Mouse (Mus musculus) erythroid progenitor cell, adult 5-6 weeks (primary cell): ENCODE results near the gene Adam11. TPM values are rescaled to one million over a fixed set of nuclear protein-coding genes. Genes with fewer than 3 reads are reported as not detected.

Source experiments
- ATAC-seq: replicated peaks from 2 replicates; pipeline ENCODE4 v1.8.0; 2016; ENCODE audit warnings: moderate number of reproducible peaks, mild to moderate bottlenecking, moderate TSS enrichment, inconsistent platforms; ENCODE audit not compliant: poor library complexity, low FRiP score, severe bottlenecking
- total RNA-seq, 2 experiments: library from RNA; stranded (forward) in 1 of 2; stranded (reverse) in 1 of 2; fragments of 150-400 nt in 1 of 2; fragments of 186-747, 209-891 nt in 1 of 2; gene quantifications; 2 replicates each; pipeline versions ENCODE4 v1.2.3 to v1.2.4; 2015 to 2017; ENCODE audit warnings: low replicate concordance in 2 of 2

The Adam11 gene
- total RNA-seq, 2 experiments from 2014 or later = not detected

DNA sequence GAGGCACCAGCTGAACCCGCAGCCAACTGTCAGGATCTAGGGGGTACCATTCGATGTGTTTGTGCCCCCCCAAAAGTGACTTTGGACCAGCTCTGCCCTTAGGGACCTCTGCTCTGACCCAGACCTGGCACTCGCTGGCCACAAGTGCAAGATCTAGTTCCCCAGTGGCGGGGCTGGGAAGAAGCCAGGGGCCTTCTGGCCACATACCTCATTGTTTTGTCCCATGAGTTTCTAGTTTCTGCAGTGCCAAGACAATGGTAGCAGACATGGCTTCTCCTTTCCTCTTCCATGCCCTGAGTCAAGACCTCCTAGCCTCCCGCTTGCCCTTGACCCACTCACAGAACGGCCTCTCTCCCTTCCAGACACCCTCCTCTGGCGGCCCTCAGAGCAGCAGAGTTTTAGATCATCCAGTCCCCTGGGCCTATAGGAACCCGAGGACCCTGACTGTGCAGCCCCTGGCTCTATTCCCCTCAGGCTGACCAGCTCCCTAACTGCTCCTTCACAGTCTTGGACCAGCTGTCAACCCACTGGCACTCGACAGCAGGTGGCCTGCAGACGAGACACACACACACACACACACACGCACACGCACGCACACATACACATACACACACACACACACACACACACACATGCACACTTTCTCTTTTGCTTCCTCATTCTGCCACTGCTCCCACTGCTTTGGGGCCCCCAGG, 8.2 kb upstream of the Adam11 start:
- ATAC-seq = no peak

DNA sequence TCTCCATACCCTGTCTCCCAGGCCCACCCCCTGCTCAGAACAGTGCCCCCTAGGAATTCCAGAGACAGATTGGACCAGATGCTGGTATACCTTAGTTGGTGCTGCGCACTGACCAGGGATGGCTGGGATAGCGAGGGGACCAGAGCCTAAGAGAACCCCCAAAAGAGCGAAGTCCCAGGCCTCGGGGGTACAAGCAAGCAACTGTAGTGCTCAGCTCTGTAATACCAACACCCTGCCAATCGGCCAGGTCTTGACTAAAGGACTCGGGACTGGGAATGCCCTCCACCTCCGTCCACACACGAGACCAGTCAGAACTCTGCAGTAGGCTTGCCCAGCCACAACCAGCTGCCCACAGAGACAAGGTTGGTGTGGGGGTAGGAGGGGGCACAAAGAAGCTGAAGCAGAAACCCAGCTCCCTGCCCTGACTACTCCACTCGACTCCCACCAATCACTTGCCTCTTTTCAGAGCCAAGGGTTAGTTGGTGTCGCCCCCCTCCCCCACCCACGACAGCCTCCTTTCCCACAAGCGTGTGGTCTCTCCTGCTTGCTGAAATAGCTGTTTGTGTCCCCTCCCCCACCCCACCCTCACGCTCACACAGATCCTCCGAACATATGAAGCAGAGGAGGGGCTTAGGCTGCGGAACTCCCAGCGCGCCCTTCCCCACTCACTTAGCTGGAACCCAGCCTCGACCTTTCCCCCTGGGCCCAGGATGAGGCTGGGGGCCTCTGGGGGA, 7.5 kb upstream of the Adam11 start:
- ATAC-seq = no peak

DNA sequence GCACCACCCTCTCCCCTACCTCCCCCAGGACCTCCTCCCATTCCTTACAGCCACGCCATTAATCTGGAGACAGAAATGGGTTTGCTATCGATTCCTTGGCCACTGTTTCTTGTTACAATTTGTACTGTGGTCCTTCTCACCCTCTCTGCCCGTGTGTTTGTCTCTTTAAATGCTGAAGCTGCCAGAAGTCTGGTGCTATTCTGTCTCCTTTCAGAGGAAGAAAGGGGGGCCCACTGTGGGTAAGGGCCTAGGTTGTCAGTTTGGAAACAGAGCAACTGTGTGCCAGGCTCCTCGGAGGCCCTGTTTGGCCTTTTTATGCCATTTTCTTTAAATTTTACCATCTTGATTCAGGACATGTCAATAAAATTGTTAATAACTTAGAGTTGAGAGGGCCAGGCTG, 6.8 kb upstream of the Adam11 start:
- ATAC-seq = no peak

DNA sequence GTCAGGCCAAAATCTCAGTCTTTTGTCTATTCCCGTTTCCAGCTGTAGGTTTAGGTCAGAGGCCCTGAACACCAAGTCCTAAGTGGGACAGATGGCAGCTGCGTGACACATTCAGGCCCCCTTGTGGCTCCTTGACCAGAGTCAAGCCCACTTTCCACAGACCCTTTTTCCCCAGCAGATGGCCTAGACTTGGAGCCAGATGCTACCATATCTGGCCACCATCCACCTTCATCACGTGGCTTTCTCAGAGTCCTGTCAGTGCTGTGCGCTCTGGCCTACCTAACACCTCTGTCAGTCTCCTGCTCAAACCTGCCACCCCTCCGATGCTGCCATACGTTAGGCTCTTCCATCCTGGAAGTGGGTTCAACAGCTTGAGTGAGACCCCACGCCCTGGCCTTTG, 5.8 kb upstream of the Adam11 start:
- no peak for ATAC-seq

DNA sequence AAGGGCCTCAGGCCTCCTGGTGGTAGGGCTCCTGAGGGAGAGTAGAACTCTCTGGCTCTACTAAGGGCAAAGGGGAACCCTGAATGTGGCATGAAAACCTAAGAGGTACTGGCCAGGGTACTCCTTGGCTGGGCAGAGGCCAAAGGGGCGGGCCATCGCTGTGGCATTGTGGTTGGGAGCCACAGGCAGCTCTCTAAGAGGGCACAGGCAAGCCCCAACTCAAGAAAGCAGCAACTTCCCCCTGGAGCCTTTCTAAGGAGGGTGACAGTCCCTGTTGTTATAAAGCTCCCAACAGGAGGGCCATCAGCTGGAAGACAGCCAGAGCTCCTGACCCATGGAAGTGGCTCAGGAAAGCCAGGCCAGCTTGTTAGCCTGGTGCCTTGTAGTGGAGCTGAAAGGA, 2.3 kb upstream of the Adam11 start:
- ATAC-seq = no peak

DNA sequence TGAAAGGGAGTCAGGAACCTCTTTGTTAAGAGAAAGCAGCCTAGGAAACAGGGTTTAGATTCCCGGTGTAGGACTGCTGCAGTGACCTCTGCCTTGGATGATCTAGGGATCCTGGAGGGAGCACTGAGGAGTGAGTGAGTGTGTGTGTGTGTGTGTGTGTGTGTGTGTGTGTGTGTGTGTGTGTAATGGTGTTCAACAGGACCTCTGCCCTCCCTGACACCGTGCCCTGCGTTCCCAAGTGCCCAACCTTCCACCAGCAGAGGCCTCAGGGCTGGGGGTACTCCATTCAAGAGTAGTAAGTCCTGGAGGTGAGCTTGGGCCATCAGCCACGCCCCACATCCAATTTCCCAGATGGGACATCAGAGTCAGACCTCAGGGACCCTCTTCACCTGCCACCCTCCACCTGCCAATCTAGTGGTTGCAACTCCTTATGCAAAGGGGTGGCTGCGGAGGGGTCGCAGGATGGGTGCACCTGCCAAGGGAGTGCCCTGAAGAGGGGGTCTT, 382 bp upstream of the Adam11 start:
- ATAC-seq = no peak

DNA sequence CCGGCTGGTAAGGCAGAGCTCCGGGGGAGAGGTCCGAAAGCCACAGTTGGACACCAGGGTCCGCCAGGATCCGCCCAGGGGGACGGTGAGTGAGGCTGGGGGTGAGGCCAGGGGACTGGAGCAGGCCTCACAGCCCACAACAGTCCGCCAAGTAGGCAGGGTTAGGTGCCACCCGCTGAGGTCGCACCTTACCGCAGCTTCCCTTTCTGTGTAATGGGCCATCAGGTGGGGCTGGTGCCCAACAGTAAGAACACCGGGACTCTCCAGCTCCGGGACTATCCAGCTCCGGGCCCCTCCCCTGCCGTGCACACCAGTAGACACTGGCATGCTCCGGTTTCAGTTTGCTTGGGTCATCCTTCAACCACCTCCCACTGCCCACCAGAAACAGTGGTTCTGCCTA, 1.0 kb downstream of the Adam11 start:
- ATAC-seq = no peak

DNA sequence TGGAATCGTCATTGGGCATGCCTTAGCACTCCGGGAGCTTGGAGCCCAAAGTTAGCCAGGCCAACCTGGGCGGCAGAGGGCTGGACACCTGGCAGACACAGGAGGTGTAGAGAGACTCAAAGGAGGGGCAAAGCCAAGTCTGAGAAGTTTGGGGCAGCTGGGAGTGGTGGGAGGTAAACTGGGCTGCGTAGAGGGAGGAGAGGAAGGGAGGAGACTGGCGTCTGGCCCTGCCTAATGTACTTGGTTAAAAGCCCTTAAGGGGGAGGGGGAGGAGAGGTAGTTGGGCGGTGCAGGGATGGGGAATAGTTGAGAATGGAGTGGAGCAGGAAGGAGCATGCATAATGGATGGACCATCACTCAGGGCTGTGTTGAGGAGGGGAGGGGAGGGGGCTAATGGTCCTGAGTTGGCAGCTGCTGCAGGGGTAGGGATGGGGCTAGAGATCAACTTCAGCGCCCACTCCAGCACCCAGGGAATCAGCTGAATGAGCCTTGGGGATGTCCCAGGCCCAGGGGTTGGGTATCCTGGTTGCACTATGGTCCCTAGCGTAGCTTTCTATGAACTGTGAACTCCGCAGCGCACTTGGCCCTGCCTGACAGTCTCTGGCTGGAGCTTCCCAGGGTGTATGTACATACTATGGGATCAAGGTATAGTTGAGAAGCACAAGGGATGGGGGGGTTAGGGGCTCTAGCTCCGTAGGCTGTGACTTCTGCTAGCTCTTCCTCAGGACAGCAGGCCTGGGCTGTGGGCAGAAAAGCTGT, 1.9 kb downstream of the Adam11 start:
- ATAC-seq = no peak

DNA sequence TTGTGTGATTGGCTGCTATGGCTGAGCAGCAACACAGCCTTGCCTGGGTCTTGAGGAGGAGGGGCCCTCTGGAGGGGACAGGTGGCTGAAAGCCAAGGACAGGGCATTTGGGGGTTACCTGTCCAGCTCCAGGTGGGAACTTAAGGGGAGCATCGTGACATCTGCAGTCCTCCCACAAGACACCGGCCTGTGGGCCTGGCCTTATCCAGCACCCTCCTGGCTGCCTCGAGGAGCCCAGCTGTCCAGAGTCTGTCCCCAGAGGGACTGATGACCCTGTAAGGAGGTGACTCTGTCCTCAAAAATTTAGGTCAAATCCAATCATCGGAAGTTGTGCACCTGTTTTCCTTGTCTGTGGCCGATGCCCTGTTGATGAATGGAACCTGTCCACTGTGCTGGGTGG, 4.2 kb downstream of the Adam11 start:
- no peak for ATAC-seq

DNA sequence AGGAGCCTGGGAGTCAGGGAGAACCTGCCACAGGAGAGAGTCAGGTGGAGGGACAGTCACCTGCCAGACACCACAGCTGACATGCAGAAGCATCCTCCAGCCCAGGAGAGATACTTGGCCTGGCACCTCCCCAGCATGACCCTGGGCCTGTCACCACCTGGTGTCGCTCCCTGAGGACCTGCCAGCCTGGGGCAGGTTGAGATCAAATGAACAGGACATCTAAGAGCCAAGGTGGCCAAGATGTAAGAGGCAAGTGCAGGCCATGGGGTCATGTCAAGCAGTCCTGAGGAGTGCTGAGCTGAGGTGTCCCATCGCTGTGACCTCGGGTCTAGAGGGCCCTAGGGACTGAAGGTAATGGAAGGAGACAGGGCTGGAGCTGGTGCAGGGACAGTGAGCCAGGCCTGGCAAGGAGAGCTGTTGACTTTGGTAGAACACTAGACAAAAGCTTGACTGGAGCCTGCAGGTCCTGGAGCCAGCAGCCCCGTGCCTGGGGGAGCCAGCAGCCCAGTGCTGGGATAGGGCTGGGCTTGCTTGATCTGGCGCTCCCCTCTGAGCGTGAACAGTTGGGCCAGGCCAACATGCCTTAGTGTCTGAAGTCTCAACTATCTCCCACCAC, 5.9 kb downstream of the Adam11 start:
- no peak for ATAC-seq

DNA sequence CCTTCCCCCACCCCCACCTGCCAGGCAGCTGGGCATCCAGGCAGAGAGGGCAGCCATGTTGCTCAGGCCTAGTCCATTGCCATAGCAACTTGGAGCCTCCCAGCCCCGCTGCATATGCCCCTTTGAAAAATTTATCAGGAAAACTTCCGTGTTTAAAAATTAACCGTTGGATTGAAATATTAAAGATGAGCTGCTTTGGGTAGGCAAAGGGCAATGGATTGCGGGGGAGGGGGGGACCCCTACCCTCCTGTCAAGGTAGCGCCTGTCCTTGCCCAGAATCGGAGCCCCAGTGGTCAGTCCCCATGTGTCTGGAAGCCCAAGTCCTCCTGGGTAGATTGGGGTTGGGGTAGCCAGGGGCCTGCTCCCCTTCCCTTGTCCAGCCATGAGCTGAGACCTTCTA, 7.9 kb downstream of the Adam11 start:
- ATAC-seq = no peak

DNA sequence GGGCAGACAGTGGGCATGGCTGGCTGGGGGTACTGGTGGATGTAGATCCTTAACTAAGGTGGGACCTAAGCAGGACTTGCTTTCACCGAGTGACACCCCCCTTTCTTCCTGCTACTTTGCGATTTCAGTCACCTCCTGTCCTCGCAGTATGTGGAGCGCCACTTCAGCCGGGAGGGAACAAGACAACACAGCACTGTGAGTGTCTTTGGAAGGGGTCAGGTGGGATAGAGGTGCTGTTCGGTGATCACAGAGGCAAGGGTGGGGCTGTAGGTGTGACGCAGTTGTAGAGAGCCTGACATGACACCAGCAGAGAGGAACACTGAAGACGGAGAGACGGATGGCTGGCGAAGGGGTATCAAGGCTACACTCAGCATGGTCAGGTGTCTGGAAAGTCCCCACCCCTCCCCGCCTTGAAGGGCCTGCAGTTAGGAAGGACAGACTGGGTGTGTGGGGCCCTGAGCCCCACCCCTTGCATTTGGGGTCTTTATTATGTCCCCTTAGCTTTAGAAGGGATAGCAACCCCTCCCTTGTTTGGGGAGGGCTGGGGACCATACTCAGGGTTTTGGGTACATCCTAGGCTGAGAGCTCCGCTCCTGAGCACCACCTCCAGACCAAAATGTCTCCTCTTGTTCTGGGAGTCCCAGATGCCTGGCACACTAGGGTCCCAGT, 8.9 kb downstream of the Adam11 start:
- ATAC-seq = no peak

DNA sequence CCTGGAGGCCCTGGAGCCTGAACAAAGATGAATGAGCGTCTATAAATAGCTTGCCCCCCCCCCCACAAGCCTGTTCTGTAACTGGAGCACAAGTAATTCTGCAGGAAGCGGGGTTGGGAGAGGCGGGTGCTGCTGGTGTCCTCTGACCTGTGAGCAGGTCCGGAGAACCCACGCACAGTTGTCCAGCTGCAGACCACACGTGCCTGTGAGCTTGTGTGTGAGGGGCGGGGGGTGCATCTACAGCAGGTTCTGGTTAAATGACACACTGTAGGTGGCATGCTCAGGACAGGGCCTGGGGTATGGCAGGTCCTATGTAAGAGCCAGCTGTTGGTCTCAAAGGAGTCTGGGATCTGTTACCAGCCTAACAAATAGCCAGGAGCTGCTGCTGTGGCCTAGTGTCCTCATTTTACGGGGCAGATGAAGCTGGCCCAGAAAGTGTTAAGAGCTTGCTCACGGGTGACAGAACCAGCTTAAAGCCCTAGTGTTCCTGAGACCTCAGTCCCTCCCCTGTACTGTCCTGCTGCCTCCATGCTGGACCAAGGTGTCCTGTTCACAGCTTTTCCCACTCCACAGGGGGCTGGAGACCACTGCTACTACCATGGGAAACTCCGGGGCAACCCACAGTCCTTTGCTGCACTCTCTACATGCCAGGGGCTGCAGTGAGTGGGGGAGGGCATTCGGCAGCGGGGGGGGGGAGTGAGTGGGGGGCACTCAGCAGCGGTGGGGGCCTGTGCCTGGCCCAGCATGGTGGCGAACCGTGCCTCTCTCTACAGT, 9.6 kb downstream of the Adam11 start:
- ATAC-seq = no peak

DNA sequence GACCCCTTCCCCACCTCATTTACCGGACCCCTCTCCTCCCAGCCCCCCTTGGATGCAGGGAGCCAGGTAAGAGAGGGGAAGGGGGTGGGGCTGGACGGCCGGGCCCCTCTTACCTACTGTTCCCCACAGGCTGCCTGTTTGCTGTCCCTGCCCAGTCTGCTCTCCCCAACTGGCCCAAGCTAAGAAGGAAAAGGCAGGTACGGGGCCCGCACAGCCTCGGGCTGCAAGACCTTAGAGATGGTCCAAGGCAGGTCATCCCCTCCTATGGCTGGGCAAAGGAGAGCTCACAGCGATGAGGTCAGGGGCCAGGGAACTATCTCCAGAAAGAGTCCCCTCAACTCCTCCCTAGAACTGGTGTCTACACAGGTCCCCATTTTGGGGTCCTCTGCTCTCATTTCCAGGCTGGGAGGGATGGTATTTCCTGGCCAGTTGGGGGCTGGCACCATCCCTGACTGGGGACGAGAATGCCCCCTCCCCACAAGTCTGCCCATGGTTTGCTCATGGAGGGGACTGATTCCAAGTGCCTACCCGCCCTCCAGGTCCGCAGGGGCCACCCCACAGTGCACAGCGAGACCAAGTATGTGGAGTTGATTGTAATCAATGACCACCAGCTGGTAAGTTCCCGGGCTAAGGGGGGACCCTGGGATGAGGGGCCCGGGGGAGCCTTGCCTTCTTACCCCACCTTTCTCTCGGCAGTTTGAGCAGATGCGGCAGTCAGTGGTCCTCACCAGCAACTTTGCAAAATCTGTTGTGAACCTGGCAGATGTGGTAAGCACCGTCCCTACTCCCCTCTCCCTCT, 10.9 kb downstream of the Adam11 start:
- no peak for ATAC-seq

DNA sequence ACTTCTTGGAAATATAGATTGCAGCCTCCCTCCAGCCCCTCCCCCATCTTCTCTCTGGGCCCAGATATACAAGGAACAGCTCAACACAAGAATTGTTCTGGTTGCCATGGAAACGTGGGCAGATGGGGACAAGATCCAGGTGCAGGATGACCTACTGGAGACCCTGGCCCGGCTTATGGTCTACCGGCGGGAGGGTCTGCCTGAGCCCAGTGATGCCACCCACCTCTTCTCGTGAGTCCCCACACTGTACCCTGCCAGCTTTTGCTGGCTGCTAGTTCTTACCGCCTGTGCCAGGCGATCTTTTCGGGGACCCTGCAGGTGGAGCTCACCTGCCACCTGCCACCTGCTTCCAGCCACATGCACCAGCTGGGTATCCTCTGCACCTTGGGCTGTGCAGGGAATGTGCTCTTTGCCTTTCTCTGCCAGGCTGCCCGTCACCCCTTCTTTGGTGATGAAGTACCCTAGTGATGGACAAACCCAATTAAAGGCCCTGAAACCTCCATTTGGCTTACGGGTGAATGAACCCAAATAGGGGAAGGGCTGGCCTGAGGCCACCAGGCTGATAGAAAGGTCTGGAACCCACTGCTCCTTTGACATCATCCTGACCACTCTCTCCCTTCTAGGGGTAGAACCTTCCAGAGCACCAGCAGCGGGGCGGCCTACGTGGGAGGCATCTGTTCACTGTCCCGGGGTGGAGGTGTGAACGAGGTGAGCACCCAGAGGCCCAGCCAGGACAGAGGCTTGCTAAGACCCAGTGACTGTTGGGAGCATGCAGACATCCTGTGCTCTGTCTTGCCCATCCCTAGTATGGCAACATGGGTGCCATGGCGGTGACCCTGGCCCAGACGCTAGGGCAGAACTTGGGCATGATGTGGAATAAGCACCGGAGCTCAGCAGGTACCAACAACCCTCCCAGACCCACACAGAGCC, 11.8 kb downstream of the Adam11 start:
- no peak for ATAC-seq

DNA sequence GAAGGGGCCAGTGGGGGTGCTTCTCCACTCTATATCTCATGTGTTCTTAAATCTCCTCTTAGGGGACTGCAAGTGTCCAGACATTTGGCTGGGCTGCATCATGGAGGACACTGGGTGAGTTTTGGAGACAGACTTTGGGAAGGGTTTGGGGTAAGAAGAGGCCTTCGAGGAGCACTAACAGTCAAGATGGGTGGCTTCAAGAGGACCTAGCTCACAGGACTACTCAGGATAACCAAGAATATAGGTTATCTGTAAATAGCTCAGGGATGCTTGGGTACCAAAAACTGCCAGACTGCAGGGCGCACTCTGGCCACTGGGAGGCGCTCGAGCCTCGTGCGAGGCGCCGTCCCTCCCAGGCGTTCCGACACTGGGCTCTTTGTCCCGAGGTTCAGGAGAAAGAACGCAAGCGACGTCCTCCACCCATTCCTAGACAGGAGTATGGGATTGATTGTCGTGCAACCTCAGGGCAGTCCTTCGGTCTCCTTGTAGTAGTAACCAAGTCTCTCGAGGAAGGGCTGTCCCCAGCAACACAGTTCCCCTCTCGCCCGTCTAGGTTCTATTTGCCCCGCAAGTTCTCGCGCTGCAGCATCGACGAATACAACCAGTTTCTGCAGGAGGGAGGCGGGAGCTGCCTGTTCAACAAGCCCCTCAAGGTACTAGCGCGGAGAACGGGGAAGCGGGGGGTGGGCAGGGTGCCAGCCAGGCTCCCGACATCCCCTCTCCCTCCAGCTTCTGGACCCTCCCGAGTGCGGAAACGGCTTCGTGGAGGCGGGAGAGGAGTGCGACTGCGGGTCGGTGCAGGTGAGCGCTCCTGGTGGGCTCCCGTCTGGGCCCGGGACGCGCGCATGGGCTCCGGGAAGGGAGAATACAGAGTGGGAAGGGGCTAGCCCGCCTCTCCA, 12.7 kb downstream of the Adam11 start:
- 0 out of 2 replicates have a peak, but pooled peaks have one; percentile 45 for ATAC-seq
